Mouse (Mus musculus): ENCODE measurements around the gene Rnls. TPM values are rescaled to one million over a fixed set of nuclear protein-coding genes. Genes with fewer than 3 reads are reported as not detected.

The Rnls gene
- polyA plus RNA-seq, 1 experiment from 2014 or later = 7.7 TPM

DNA sequence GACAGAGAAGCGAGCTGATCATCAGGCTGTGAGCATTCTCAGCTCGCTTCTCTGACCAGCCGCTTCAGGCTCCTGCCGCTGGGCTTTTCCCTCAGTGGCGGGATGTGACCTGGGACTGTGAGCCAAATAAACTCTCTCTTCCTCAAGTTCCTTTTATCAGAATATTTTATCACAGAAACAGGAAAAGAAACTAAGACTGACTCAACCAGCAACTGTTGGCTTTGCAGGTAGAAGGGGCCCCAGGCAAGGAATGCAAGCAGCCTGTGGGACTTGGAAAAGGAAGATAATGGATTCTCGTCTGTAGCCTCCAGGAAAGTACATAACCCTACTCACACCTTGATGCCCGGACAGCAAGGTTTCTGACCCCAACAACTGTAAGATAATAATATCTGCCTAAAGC lies 283.0 kb downstream of the Rnls start:
- WGBS = 75% methylated on average over 7 of the region's 7 CpGs
- H3K27ac ChIP-seq (ENCODE audit: low read length) = no peak overlapping the region
- H3K36me3 ChIP-seq (ENCODE audit: control insufficient read depth, insufficient read depth, low read length) = no peaks in the 10 kb centered on the region
- H3K4me1 ChIP-seq (ENCODE audit: control insufficient read depth, insufficient read depth, low read length) = no peaks in the 10 kb centered on the region; the same call in 1 of the 2 replicates
- no peak overlapping the region for H3K9ac ChIP-seq (ENCODE audit: low read depth, low read length)
- no peaks in the 10 kb centered on the region for H3K27me3 ChIP-seq (replicated peaks; ENCODE audit: control insufficient read depth, insufficient read depth, low read length)
- H3K9me3 ChIP-seq (ENCODE audit: control insufficient read depth, low read length) = no peaks in the 10 kb centered on the region
- no peak overlapping the region for H3K4me2 ChIP-seq (ENCODE audit: low read depth, low read length)
- ATAC-seq = 0 out of 2 replicates have a peak, but pooled peaks have one; percentile 26
- H3K4me3 ChIP-seq (ENCODE audit: low read length) = no peak overlapping the region

DNA sequence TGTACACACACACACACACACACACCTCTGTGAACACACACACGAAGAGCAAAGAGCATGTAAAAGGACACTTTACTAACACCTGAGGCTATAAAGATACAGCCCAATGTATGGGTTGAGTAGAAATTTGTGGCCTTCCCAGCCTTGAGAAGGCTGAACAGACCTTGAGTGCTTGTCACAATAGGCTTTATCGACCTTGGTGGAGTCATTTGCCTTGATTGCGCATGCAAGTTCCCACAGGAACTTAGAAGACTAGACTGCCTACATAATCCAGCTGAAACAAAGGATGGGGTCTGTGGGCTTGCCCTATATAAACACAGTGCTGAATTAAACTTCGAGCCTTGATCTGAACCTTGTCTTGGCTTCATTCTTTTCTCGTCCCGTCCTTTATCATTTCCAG lies 288.2 kb downstream of the Rnls start:
- ATAC-seq = no peak
- no peak overlapping the region for H3K27ac ChIP-seq (ENCODE audit: low read length)
- H3K9me3 ChIP-seq (ENCODE audit: control insufficient read depth, low read length) = no peaks in the 10 kb centered on the region
- H3K4me2 ChIP-seq (ENCODE audit: low read depth, low read length) = no peak overlapping the region
- H3K4me3 ChIP-seq (ENCODE audit: low read length) = no peak overlapping the region
- 92% methylated on average over 6 of the region's 6 CpGs for WGBS
- H3K36me3 ChIP-seq (ENCODE audit: control insufficient read depth, insufficient read depth, low read length) = no peaks in the 10 kb centered on the region
- H3K9ac ChIP-seq (ENCODE audit: low read depth, low read length) = no peak overlapping the region
- peaks cover 7% of the 10 kb centered on the region for H3K4me1 ChIP-seq (ENCODE audit: control insufficient read depth, insufficient read depth, low read length)
- H3K27me3 ChIP-seq (replicated peaks; ENCODE audit: control insufficient read depth, insufficient read depth, low read length) = no peaks in the 10 kb centered on the region

DNA sequence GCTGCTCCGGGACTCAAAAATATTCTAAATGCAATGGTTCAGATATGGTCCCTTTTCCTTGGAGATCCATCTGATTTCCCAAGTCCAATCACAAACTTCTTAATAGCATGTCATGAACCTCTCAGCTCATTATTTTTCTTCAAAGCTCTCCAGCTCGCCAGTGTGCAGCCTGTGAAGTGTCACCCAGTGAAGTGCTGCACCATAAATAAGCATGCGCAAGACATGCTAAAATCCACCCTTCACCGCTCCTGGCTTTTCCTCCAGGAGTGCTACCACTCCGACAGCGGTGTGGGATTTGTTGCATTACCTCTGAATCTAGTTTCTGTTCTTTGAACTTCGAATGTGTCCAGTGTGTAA lies 289.3 kb downstream of the Rnls start:
- Histone ChIP-seq H3K4me2 (ENCODE audit: low read depth, low read length) (no peak overlapping the region), H3K27ac (ENCODE audit: low read length) (no peak overlapping the region), H3K9ac (ENCODE audit: low read depth, low read length) (no peak overlapping the region), H3K36me3 (ENCODE audit: control insufficient read depth, insufficient read depth, low read length) (no peaks in the 10 kb centered on the region), H3K4me1 (ENCODE audit: control insufficient read depth, insufficient read depth, low read length) (peaks cover 7% of the 10 kb centered on the region), H3K4me3 (ENCODE audit: low read length) (no peak overlapping the region), H3K9me3 (ENCODE audit: control insufficient read depth, low read length) (no peaks in the 10 kb centered on the region), H3K27me3 (replicated peaks; ENCODE audit: control insufficient read depth, insufficient read depth, low read length) (no peaks in the 10 kb centered on the region)
- WGBS = 67% methylated on average over 7 of the region's 7 CpGs
- no peak for ATAC-seq

DNA sequence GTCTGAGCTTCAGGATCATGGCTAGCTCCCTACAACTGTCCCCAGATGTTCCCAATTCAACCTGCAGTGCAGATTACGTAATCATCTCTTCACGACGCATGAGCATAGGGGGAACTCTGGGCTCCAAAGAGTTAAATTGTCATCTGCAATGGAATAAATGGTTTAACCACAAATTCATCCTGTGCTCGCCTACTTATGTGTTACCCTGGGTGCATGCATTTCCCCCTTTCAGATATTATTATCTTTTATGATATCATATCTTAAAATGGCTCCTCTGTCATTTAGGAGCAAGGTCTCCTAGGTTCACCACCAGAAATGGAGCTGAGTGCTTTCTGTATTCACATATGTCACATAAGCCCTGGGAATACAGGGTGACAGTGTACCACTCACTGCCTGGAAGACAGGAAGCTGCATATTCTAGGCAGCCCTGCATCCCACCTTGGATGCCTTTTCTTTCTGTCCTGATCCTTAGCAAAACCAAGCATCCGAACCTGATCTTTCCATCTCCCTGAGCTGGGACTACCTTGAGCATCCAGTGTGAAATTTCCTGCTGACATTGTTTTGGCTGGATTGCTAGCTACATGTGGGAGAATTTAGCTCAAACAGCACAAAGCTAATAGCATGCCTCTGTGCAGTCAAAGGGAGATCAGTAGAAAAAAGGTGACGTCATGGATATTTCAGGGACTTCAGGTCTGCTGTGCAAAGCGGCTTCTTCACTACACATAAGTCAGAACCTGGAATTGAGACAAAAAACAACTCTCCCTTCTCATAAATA lies 289.9 kb downstream of the Rnls start:
- Histone ChIP-seq H3K4me1 (ENCODE audit: control insufficient read depth, insufficient read depth, low read length) (peaks cover 7% of the 10 kb centered on the region), H3K9me3 (ENCODE audit: control insufficient read depth, low read length) (no peaks in the 10 kb centered on the region), H3K9ac (ENCODE audit: low read depth, low read length) (no peak overlapping the region), H3K36me3 (ENCODE audit: control insufficient read depth, insufficient read depth, low read length) (no peaks in the 10 kb centered on the region), H3K27me3 (replicated peaks; ENCODE audit: control insufficient read depth, insufficient read depth, low read length) (no peaks in the 10 kb centered on the region), H3K4me2 (ENCODE audit: low read depth, low read length) (no peak overlapping the region), H3K4me3 (ENCODE audit: low read length) (no peak overlapping the region), H3K27ac (ENCODE audit: low read length) (no peak overlapping the region)
- 71% methylated on average over 7 of the region's 7 CpGs for WGBS
- no peak for ATAC-seq

DNA sequence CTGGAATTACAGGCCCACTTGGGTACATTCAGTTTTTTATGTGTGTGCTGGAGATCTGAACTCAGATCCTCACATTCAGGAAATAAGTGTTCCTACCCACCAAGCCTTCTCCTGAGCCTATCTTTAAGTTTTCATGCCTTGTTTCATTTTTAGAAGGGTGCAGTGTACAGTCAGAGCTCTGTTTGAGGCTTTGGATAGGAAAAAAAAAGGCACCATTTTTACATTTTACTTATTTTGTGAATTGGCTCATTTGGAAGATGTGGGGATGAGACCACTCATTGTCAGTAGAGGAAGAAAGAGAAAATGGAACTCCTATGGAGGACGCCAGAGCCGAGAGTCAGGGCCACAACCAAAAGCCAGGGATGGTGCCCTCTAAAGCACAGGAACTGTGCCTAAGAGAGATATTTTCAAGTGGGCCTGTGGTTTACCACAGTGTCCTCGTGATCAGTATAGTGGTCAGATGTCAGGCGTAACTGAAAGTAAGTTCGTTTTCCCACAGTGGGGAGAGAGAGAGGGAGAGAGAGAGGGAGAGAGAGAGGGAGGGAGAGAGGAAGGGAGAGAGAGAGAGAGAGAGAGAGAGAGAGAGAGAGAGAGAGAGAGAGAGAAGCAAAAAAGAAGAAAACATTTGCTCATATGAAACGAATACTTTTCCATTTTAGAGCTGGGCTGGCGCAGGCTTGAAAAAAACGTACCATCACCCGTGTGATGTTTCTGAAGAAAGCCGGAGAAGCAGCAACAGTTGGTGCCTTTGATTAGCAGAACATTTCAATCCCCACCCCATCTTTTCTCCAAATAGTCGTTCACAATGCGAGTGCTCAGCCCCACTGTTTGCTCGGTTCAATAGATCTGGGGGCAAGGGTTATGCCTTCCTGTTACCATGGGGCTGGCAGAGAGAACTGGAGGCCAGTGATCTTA lies 290.7 kb downstream of the Rnls start:
- no peak overlapping the region for H3K9ac ChIP-seq (ENCODE audit: low read depth, low read length)
- H3K9me3 ChIP-seq (ENCODE audit: control insufficient read depth, low read length) = no peaks in the 10 kb centered on the region
- no peak overlapping the region for H3K4me3 ChIP-seq (ENCODE audit: low read length)
- H3K27me3 ChIP-seq (replicated peaks; ENCODE audit: control insufficient read depth, insufficient read depth, low read length) = no peaks in the 10 kb centered on the region
- H3K4me2 ChIP-seq (ENCODE audit: low read depth, low read length) = no peak overlapping the region
- ATAC-seq = no peak
- WGBS = 72% methylated on average over 13 of the region's 13 CpGs
- H3K4me1 ChIP-seq (ENCODE audit: control insufficient read depth, insufficient read depth, low read length) = peaks cover 7% of the 10 kb centered on the region
- H3K27ac ChIP-seq (ENCODE audit: low read length) = no peak overlapping the region
- no peaks in the 10 kb centered on the region for H3K36me3 ChIP-seq (ENCODE audit: control insufficient read depth, insufficient read depth, low read length)

DNA sequence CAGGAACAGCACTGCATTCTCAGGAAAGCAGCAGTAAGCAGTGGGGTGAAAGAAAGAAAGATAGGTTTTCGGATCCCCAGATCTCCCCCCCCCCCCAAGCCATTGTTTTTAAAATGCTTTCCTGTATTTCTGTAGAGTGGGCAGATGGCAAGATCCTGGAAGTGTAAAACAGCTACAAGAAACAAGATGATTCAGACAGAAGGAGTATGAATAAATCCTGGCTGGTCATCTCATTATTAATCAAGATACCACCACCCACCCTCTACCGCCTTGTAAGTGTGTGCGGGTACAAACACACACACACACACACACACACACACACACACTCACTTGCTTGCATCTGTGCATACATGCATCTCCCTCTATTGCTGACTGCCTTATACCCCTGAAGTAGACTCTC lies 291.5 kb downstream of the Rnls start:
- H3K4me3 ChIP-seq (ENCODE audit: low read length) = no peak overlapping the region
- no peak overlapping the region for H3K9ac ChIP-seq (ENCODE audit: low read depth, low read length)
- no peak overlapping the region for H3K4me2 ChIP-seq (ENCODE audit: low read depth, low read length)
- no peak for ATAC-seq
- H3K27ac ChIP-seq (ENCODE audit: low read length) = no peak overlapping the region
- no peaks in the 10 kb centered on the region for H3K27me3 ChIP-seq (replicated peaks; ENCODE audit: control insufficient read depth, insufficient read depth, low read length)
- 68% methylated on average over 3 of the region's 3 CpGs for WGBS
- peaks cover 7% of the 10 kb centered on the region for H3K4me1 ChIP-seq (ENCODE audit: control insufficient read depth, insufficient read depth, low read length)
- no peaks in the 10 kb centered on the region for H3K36me3 ChIP-seq (ENCODE audit: control insufficient read depth, insufficient read depth, low read length)
- no peaks in the 10 kb centered on the region for H3K9me3 ChIP-seq (ENCODE audit: control insufficient read depth, low read length)

DNA sequence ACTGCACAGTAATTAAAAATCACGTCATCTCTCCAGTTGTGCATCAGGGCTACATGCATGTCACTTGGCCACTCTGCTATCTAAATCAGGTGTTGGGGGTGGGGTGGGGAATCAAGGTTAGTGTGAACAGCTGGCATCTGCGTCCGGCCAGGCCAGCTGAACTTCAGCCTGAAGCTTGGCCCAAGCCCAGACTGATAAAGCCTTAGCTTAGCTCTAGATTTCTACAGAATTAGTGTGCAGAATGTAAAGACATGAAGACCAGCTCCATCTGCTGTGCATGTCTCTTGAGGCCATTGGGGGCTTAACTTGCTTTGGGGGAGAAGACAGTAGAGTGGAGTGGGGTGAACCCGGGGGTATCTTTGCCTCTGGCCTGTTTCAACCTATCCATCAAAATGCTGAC lies 292.1 kb downstream of the Rnls start:
- no peaks in the 10 kb centered on the region for H3K36me3 ChIP-seq (ENCODE audit: control insufficient read depth, insufficient read depth, low read length)
- no peak overlapping the region for H3K9ac ChIP-seq (ENCODE audit: low read depth, low read length)
- H3K4me3 ChIP-seq (ENCODE audit: low read length) = no peak overlapping the region
- no peaks in the 10 kb centered on the region for H3K27me3 ChIP-seq (replicated peaks; ENCODE audit: control insufficient read depth, insufficient read depth, low read length)
- no peak overlapping the region for H3K4me2 ChIP-seq (ENCODE audit: low read depth, low read length)
- WGBS = 50% methylated on average over 4 of the region's 4 CpGs
- H3K27ac ChIP-seq (ENCODE audit: low read length) = no peak overlapping the region
- ATAC-seq = peak; percentile 58
- peaks cover 7% of the 10 kb centered on the region for H3K4me1 ChIP-seq (ENCODE audit: control insufficient read depth, insufficient read depth, low read length)
- no peaks in the 10 kb centered on the region for H3K9me3 ChIP-seq (ENCODE audit: control insufficient read depth, low read length)

DNA sequence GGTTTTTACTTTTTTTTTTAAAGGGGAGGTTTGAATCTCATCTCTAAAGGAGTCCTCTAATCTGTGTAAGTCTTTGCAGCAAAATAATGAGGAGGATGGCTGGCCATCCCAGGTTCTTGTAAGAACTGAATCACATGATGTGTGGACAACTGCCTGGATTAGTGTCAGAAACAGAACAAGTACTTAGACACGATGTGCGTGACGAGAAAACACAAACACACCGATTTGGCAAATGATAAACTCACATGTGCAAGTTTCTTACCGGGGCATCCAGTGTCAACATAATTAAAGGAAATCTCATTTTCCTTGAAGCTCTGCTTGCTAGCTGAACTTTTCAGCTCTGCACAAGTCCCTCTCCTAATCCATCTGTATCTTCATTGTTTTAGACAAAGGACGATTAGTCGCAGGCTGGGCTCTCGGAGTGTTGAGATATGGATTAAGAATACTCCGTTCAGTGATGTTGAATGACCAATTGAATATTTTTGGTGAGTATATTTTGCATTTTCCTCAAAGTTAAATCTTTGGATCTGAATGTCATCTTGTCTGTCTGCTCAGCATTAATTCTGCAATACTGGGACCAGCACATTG lies 292.8 kb downstream of the Rnls start:
- no peak overlapping the region for H3K27ac ChIP-seq (ENCODE audit: low read length)
- 65% methylated on average over 9 of the region's 9 CpGs for WGBS
- peaks cover 7% of the 10 kb centered on the region for H3K4me1 ChIP-seq (ENCODE audit: control insufficient read depth, insufficient read depth, low read length)
- no peaks in the 10 kb centered on the region for H3K27me3 ChIP-seq (replicated peaks; ENCODE audit: control insufficient read depth, insufficient read depth, low read length)
- no peak overlapping the region for H3K9ac ChIP-seq (ENCODE audit: low read depth, low read length)
- no peak overlapping the region for H3K4me3 ChIP-seq (ENCODE audit: low read length)
- no peak for ATAC-seq
- no peaks in the 10 kb centered on the region for H3K9me3 ChIP-seq (ENCODE audit: control insufficient read depth, low read length)
- no peaks in the 10 kb centered on the region for H3K36me3 ChIP-seq (ENCODE audit: control insufficient read depth, insufficient read depth, low read length)
- no peak overlapping the region for H3K4me2 ChIP-seq (ENCODE audit: low read depth, low read length)

DNA sequence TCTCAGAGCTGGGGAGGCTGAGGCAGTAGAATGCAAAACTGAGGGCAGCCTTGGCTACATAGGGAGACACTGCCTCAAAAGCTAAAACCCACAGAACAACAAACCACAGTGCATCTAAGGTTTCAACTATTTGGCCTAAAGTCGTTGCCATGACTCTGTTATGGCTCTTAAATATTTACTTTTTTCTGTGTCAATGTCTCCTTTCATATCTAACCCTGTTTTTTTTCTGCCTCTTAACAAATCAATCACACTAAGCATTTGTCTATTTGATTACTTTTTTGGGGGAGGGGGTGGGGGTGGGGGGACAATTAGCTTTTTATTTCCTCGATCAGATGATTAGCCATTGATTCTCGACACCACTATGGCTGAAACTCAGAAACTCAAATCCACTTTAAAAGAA lies 294.4 kb downstream of the Rnls start:
- H3K4me1 ChIP-seq (ENCODE audit: control insufficient read depth, insufficient read depth, low read length) = peaks cover 7% of the 10 kb centered on the region
- H3K9me3 ChIP-seq (ENCODE audit: control insufficient read depth, low read length) = no peaks in the 10 kb centered on the region
- H3K4me3 ChIP-seq (ENCODE audit: low read length) = no peak overlapping the region
- no peak for ATAC-seq
- no peak overlapping the region for H3K4me2 ChIP-seq (ENCODE audit: low read depth, low read length)
- H3K27ac ChIP-seq (ENCODE audit: low read length) = no peak overlapping the region
- H3K27me3 ChIP-seq (replicated peaks; ENCODE audit: control insufficient read depth, insufficient read depth, low read length) = no peaks in the 10 kb centered on the region
- H3K9ac ChIP-seq (ENCODE audit: low read depth, low read length) = no peak overlapping the region
- no peaks in the 10 kb centered on the region for H3K36me3 ChIP-seq (ENCODE audit: control insufficient read depth, insufficient read depth, low read length)
- 40% methylated on average over 3 of the region's 3 CpGs for WGBS
